Mouse (Mus musculus) ES-E14 (cell line): ENCODE data around the gene Fubp3. TPM values are rescaled to one million over a fixed set of nuclear protein-coding genes. Genes with fewer than 3 reads are reported as not detected.

Source experiments
- DNase-seq: peaks from one replicate; pipeline ENCODE4 v3.0.0-alpha.2; 2013; ENCODE audit warnings: low read depth, low spot score
- H3K27ac ChIP-seq: 2 replicates; pipeline ENCODE4 v1.5.1; 2012; ENCODE audit warnings: low read depth, mild to moderate bottlenecking, low read length, moderate library complexity, mixed read lengths; ENCODE audit not compliant: poor library complexity, insufficient read depth, severe bottlenecking
- H3K36me3 ChIP-seq: 2 replicates; pipeline ENCODE4 v1.6.1; 2012; ENCODE audit warnings: mild to moderate bottlenecking, low read length, moderate library complexity, mixed read lengths; ENCODE audit not compliant: control insufficient read depth, poor library complexity, insufficient read depth, severe bottlenecking
- H3K4me1 ChIP-seq, 2 experiments: fragments of 150-350 bp in 1 of 2; sonication (generic) in 1 of 2; 2 replicates each; pipeline ENCODE4 v1.6.1; 2012; ENCODE audit warnings: low read length in 2 of 2, mild to moderate bottlenecking in 1 of 2, mixed read lengths in 1 of 2; ENCODE audit not compliant: control insufficient read depth in 2 of 2, insufficient read depth in 2 of 2, poor library complexity in 1 of 2
- H3K4me3 ChIP-seq, 2 experiments: fragments of 150-350 bp in 1 of 2; sonication (generic) in 1 of 2; 2 replicates each; pipeline ENCODE4 v1.5.1; 2012; ENCODE audit warnings: low read length in 2 of 2, low read depth in 1 of 2, mild to moderate bottlenecking in 1 of 2, mixed read lengths in 1 of 2; ENCODE audit not compliant: insufficient read depth in 1 of 2, poor library complexity in 1 of 2, severe bottlenecking in 1 of 2
- H3K9ac ChIP-seq: 2 replicates; pipeline ENCODE4 v1.6.1; 2012; ENCODE audit warnings: low read depth, mild to moderate bottlenecking, low read length, mixed read lengths; ENCODE audit not compliant: poor library complexity, insufficient read depth, severe bottlenecking
- H3K9me3 ChIP-seq: fragments of 150-350 bp; sonication (generic); 2 replicates; pipeline ENCODE4 v1.6.1; 2012; ENCODE audit warnings: low read depth, mild to moderate bottlenecking, low read length; ENCODE audit not compliant: control insufficient read depth, insufficient read depth
- CHD2 ChIP-seq: IDR thresholded peaks from 2 replicates; pipeline ENCODE4 v1.6.1; 2014; ENCODE audit warnings: mild to moderate bottlenecking, low read depth, low read length, inconsistent platforms
- HCFC1 ChIP-seq: IDR thresholded peaks from 2 replicates; pipeline ENCODE4 v1.6.1; 2012; ENCODE audit warnings: low read length, inconsistent platforms, borderline replicate concordance; ENCODE audit not compliant: insufficient read depth
- MAFK ChIP-seq: IDR thresholded peaks from 2 replicates; pipeline ENCODE4 v1.6.1; 2014; ENCODE audit warnings: mild to moderate bottlenecking, low read depth, low read length, inconsistent platforms; ENCODE audit not compliant: insufficient read depth
- ZC3H11A ChIP-seq: IDR thresholded peaks from 2 replicates; pipeline ENCODE4 v1.6.1; 2012; ENCODE audit warnings: low read depth, mild to moderate bottlenecking, inconsistent platforms, low read length, borderline replicate concordance
- ZNF384 ChIP-seq: IDR thresholded peaks from 2 replicates; pipeline ENCODE4 v1.6.1; 2012; ENCODE audit warnings: low read depth, low read length, inconsistent platforms
- in situ Hi-C, 2 experiments: fragments of 600-800 bp; cut with MboI; formaldehyde crosslinking; loops; one replicate each; pipeline ENCODE4 v1.15.1; 2025; ENCODE audit warnings: low sequenced_read_pairs in 2 of 2, inconsistent platforms in 1 of 2; ENCODE audit not compliant: unreplicated experiment in 2 of 2
- total RNA-seq: library from RNA; depleted of rRNA; stranded (reverse); fragments of 300-350 nt; gene quantifications from 2 replicates; pipeline ENCODE4 v1.2.3, GENCODE M21; 2012

The Fubp3 gene
- total RNA-seq, 1 experiment: 94.4 TPM

- no peak overlapping the region for H3K27ac ChIP-seq
- H3K9ac ChIP-seq: no peak overlapping the region
- in situ Hi-C loops: no loop called here
- peaks cover 23% of the 10 kb centered on the region for H3K36me3 ChIP-seq
- H3K4me3 ChIP-seq: no peak overlapping the region
- no peak for TF ChIP-seq CHD2
- TF ChIP-seq ZC3H11A: no peak
- no peak for TF ChIP-seq MAFK
- TF ChIP-seq HCFC1: no peak
- TF ChIP-seq ZNF384: no peak
- DNase-seq: no peak
- peaks cover 6 to 25% of the 10 kb centered on the region in 2 experiments; a peak in 3 of 4 replicates for H3K4me1 ChIP-seq
- no peaks in the 10 kb centered on the region for H3K9me3 ChIP-seq
Observed at GRCm38 (mm10) chr2:31619208-31619607, 46.8 kb downstream of the Fubp3 start.

GRCm38 (mm10) chr2:31633531-31633930 is 61.1 kb downstream of the Fubp3 start:
- no peak overlapping the region for H3K9ac ChIP-seq
- no peak overlapping the region for H3K27ac ChIP-seq
- no peak for DNase-seq
- H3K36me3 ChIP-seq: no peaks in the 10 kb centered on the region
- TF ChIP-seq HCFC1 (no peak), MAFK (no peak), ZNF384 (no peak), ZC3H11A (no peak), CHD2 (no peak)
- H3K4me3 ChIP-seq: no peak overlapping the region
- H3K9me3 ChIP-seq: no peaks in the 10 kb centered on the region
- in situ Hi-C loops: loop anchor here (10.0 to 25.0 kb wide), 2 partner anchors 2001 to 2004 kb away; partner anchors contain the start of gene Lmx1b (in 1 of the 2)
- H3K4me1 ChIP-seq: peaks cover 2 to 6% of the 10 kb centered on the region in 2 experiments; a peak in 2 of 4 replicates

GRCm38 (mm10) chr2:31635281-31636137 is 63.1 kb downstream of the Fubp3 start:
- peak overlapping the region; percentile 46 to 51 for H3K4me3 ChIP-seq
- in situ Hi-C loops: loop anchor here (10.0 to 25.0 kb wide), 2 partner anchors 1999 to 2002 kb away; partner anchors contain the start of gene Lmx1b (in 1 of the 2)
- TF ChIP-seq MAFK (no peak), ZNF384 (no peak), ZC3H11A (no peak), HCFC1 (no peak), CHD2 (no peak)
- peaks cover 2 to 11% of the 10 kb centered on the region in 2 experiments; a peak in 3 of 4 replicates for H3K4me1 ChIP-seq
- no peak overlapping the region for H3K27ac ChIP-seq
- H3K9me3 ChIP-seq: no peaks in the 10 kb centered on the region
- DNase-seq: no peak
- H3K9ac ChIP-seq: peak overlapping the region; percentile 27; the same call in 1 of the 2 replicates
- H3K36me3 ChIP-seq: no peaks in the 10 kb centered on the region

GRCm38 (mm10) chr2:31636138-31636741 is 63.8 kb downstream of the Fubp3 start:
- Histone ChIP-seq H3K36me3 (no peaks in the 10 kb centered on the region), H3K27ac (no peak overlapping the region), H3K9me3 (no peaks in the 10 kb centered on the region), H3K9ac (peak overlapping the region; percentile 46; the same call in 1 of the 2 replicates), H3K4me1 (peaks cover 2 to 11% of the 10 kb centered on the region in 2 experiments; a peak in 3 of 4 replicates), H3K4me3 (peak overlapping the region; percentile 46 to 51)
- no peak for DNase-seq
- in situ Hi-C loops: loop anchor here (10.0 to 25.0 kb wide), 2 partner anchors 1999 to 2001 kb away; partner anchors contain the start of gene Lmx1b (in 1 of the 2)
- no peak for TF ChIP-seq ZC3H11A
- no peak for TF ChIP-seq CHD2
- TF ChIP-seq HCFC1: no peak
- no peak for TF ChIP-seq MAFK
- no peak for TF ChIP-seq ZNF384
